Mouse (Mus musculus): ENCODE results near the gene Kxd1.

DNA sequence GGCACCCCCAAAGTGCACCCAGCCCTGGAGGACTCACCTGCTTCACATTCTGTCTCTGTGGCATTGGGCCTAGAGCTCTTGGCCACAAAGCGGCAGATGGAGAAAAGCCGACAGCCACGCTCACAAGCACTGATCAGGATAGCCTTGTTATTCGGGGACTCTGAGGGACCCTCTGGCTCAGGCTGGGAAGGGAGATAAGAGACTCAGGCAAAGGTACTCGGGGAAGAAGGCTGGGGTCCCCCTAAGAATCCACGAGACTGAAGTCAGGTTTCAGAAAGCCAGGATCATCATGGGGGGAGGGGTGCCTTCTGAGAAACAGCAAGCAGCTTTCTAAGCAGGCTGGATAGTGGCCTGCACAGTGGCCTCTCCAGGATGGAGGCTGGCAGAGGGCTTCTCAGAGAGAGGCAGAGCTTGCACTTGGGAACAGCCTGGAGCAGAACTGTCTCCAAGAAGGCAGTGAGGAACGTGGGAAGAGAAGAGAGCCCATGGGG is 41.5 kb downstream of the Kxd1 start:
- TF ChIP-seq POLR2A (IDR thresholded peaks at IDR 0.05; ENCODE audit: low read depth, low read length) = no peak
- TF ChIP-seq CTCF (IDR thresholded peaks at IDR 0.05; ENCODE audit: borderline replicate concordance, insufficient read depth, low read length) = no peak

All from embryonic fibroblast, embryonic 13.5 days (primary cell).